Mouse (Mus musculus): ENCODE results near the gene Dld. TPM values are rescaled to one million over a fixed set of nuclear protein-coding genes. Genes with fewer than 3 reads are reported as not detected.

Dld gene
- polyA plus RNA-seq, 1 experiment from 2014 or later: 74.2 TPM

DNA sequence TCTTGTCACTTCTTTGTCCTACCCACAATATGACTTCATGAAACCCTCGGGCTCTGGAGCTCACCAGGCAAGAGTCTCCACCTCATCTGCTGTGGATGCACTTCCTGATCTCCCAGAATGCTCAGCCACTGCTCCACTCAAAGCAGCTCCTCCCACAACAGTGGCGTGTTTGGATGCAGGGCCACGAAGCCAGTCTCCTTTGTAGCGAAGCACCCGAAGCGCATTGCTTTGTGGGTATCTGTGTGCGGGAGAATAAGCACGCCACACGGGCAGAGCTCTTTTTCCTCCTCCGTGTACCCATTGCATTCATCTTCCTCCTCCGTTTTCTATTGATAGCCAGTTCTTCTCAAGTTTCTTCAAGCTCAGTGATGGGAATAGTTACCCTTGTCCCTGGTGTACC, 26.0 kb upstream of the Dld start:
- H3K36me3 ChIP-seq (ENCODE audit: control insufficient read depth, insufficient read depth): no peaks in the 10 kb centered on the region
- H3K4me1 ChIP-seq (ENCODE audit: control insufficient read depth, low read depth, low read length): no peaks in the 10 kb centered on the region; the same call in 1 of the 2 replicates
- no peaks in the 10 kb centered on the region for H3K27me3 ChIP-seq (ENCODE audit: control insufficient read depth, insufficient read depth, low read depth, low read length)
- H3K9ac ChIP-seq (ENCODE audit: low read depth, low read length): no peak overlapping the region
- H3K9me3 ChIP-seq (replicated peaks; ENCODE audit: control insufficient read depth, low read length): no peaks in the 10 kb centered on the region
- no peak overlapping the region for H3K4me3 ChIP-seq (ENCODE audit: low read depth, low read length)
- no peak for ATAC-seq (ENCODE audit: low read depth)
- no peak overlapping the region for H3K27ac ChIP-seq (ENCODE audit: low read length)
- H3K4me2 ChIP-seq (ENCODE audit: low read depth, low read length): no peak overlapping the region
- 63% methylated on average over 11 of the region's 11 CpGs for WGBS (ENCODE audit: insufficient replicate concordance)

DNA sequence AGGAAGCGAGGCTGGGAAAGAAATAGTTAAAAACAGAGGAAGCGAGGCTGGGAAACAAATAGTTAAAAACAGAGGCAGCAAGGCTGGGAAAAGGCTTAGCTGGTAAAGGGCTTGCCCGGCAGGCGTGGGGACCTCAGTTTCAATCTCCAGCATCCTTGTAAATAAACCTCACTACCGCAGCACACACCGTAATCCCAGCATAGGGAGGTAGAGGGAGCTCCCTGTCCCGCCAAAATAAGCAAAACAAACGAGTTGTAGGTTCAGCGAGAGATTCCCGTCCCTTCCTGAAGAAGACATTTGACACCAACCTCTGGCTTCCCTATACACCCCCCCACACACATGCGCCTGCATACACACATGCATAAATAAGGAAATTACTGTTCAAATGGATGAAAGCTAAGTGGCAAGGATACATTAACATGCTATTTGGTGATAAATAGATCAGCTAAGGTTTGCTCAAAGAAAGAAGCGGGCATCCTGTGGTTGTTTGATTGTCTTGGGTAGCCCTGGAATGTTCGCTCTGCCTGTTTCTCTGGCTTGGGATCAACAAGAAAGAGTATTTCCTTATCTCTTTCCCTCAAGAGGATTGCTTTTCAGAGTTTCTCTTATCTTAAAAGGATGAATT, 25.2 kb upstream of the Dld start:
- Histone ChIP-seq H3K36me3 (ENCODE audit: control insufficient read depth, insufficient read depth) (no peaks in the 10 kb centered on the region), H3K27me3 (ENCODE audit: control insufficient read depth, insufficient read depth, low read depth, low read length) (no peaks in the 10 kb centered on the region), H3K9me3 (replicated peaks; ENCODE audit: control insufficient read depth, low read length) (no peaks in the 10 kb centered on the region), H3K4me1 (ENCODE audit: control insufficient read depth, low read depth, low read length) (no peaks in the 10 kb centered on the region; the same call in 1 of the 2 replicates), H3K4me2 (ENCODE audit: low read depth, low read length) (no peak overlapping the region; the same call in 1 of the 2 replicates), H3K27ac (ENCODE audit: low read length) (no peak overlapping the region), H3K9ac (ENCODE audit: low read depth, low read length) (no peak overlapping the region), H3K4me3 (ENCODE audit: low read depth, low read length) (no peak overlapping the region)
- no peak for ATAC-seq (ENCODE audit: low read depth)
- 13% methylated on average over 13 of the region's 13 CpGs for WGBS (ENCODE audit: insufficient replicate concordance)

GRCm38 (mm10) chr12:31375283-31375615, 24.0 kb upstream of the Dld start:
- Histone ChIP-seq H3K9me3 (replicated peaks; ENCODE audit: control insufficient read depth, low read length) (no peaks in the 10 kb centered on the region), H3K36me3 (ENCODE audit: control insufficient read depth, insufficient read depth) (no peaks in the 10 kb centered on the region), H3K27ac (ENCODE audit: low read length) (no peak overlapping the region), H3K27me3 (ENCODE audit: control insufficient read depth, insufficient read depth, low read depth, low read length) (no peaks in the 10 kb centered on the region), H3K4me1 (ENCODE audit: control insufficient read depth, low read depth, low read length) (no peaks in the 10 kb centered on the region; the same call in 1 of the 2 replicates), H3K9ac (ENCODE audit: low read depth, low read length) (no peak overlapping the region), H3K4me3 (ENCODE audit: low read depth, low read length) (no peak overlapping the region), H3K4me2 (ENCODE audit: low read depth, low read length) (no peak overlapping the region)
- WGBS (ENCODE audit: insufficient replicate concordance): 59% methylated on average over 4 of the region's 4 CpGs
- no peak for ATAC-seq (ENCODE audit: low read depth)

DNA sequence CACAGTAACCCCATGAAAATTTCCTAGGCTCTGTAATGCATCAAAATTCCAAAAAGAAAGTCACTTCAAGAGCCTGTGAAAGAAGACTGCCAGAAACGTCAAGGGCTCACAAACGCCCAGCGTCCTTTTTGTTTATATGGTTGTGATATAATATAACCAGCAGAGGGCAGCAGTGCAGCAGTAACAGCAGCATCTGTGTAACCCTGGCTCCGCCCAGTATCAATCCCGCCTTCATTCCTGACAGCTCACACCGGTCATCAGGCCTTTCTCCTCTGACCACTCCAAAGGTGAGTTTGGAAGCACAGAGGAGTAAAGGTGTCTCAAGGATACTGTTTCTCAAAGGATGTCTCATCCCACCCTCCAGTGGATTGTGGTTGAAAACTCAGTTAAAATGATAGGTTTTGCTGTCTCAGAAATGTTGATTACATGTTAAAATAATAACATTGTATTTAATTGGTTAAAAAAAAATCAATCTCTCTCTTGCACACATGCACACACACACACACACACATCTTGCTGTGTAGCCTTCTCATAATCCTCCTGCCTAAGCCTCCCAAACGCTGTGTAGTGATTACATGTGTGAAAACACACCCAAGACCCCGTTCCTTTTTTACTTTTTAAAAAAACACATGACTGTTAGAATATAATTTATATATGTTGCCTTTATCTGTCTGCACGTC, 23.5 kb upstream of the Dld start:
- no peaks in the 10 kb centered on the region; the same call in 1 of the 2 replicates for H3K4me1 ChIP-seq (ENCODE audit: control insufficient read depth, low read depth, low read length)
- H3K27me3 ChIP-seq (ENCODE audit: control insufficient read depth, insufficient read depth, low read depth, low read length): no peaks in the 10 kb centered on the region
- no peaks in the 10 kb centered on the region for H3K36me3 ChIP-seq (ENCODE audit: control insufficient read depth, insufficient read depth)
- H3K4me2 ChIP-seq (ENCODE audit: low read depth, low read length): no peak overlapping the region
- no peak overlapping the region for H3K9ac ChIP-seq (ENCODE audit: low read depth, low read length)
- H3K9me3 ChIP-seq (replicated peaks; ENCODE audit: control insufficient read depth, low read length): no peaks in the 10 kb centered on the region
- no peak overlapping the region for H3K27ac ChIP-seq (ENCODE audit: low read length)
- 26% methylated on average over 9 of the region's 9 CpGs for WGBS (ENCODE audit: insufficient replicate concordance)
- no peak overlapping the region for H3K4me3 ChIP-seq (ENCODE audit: low read depth, low read length)
- no peak for ATAC-seq (ENCODE audit: low read depth)

- H3K9me3 ChIP-seq (replicated peaks; ENCODE audit: control insufficient read depth, low read length): no peaks in the 10 kb centered on the region
- no peak overlapping the region for H3K9ac ChIP-seq (ENCODE audit: low read depth, low read length)
- H3K27ac ChIP-seq (ENCODE audit: low read length): no peak overlapping the region
- no peaks in the 10 kb centered on the region for H3K27me3 ChIP-seq (ENCODE audit: control insufficient read depth, insufficient read depth, low read depth, low read length)
- H3K4me1 ChIP-seq (ENCODE audit: control insufficient read depth, low read depth, low read length): no peaks in the 10 kb centered on the region
- no peak overlapping the region for H3K4me3 ChIP-seq (ENCODE audit: low read depth, low read length)
- ATAC-seq (ENCODE audit: low read depth): no peak
- no peak overlapping the region for H3K4me2 ChIP-seq (ENCODE audit: low read depth, low read length)
- no peaks in the 10 kb centered on the region for H3K36me3 ChIP-seq (ENCODE audit: control insufficient read depth, insufficient read depth)
- WGBS (ENCODE audit: insufficient replicate concordance): 62% methylated on average over 7 of the region's 7 CpGs
These were observed 18.4 kb upstream of the Dld start for GRCm38 (mm10) chr12:31369656-31370055.

DNA sequence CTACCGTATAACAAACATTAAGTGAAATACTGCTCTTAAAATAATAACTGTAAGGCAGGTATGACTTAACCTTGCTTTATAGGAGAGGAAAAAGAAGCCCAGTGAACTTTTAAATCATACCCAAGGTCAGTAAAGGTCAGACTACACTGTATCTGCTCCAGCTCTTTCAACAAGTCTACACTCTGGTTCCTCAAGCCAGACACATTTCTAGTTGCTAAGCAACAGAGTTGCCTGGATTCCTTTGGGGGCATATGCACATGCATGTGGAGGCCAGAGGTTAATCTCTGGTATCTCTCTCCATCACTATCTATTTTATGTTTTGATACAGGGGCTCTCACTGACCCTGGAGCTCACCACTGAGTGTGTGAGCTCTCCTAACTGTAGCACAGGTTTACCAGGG, 17.9 kb upstream of the Dld start:
- Histone ChIP-seq H3K4me2 (ENCODE audit: low read depth, low read length) (no peak overlapping the region), H3K27me3 (ENCODE audit: control insufficient read depth, insufficient read depth, low read depth, low read length) (no peaks in the 10 kb centered on the region), H3K9me3 (replicated peaks; ENCODE audit: control insufficient read depth, low read length) (no peaks in the 10 kb centered on the region), H3K4me1 (ENCODE audit: control insufficient read depth, low read depth, low read length) (no peaks in the 10 kb centered on the region), H3K9ac (ENCODE audit: low read depth, low read length) (no peak overlapping the region), H3K4me3 (ENCODE audit: low read depth, low read length) (no peak overlapping the region), H3K27ac (ENCODE audit: low read length) (no peak overlapping the region), H3K36me3 (ENCODE audit: control insufficient read depth, insufficient read depth) (no peaks in the 10 kb centered on the region)
- 62% methylated on average over 1 of the region's 1 CpGs for WGBS (ENCODE audit: insufficient replicate concordance)
- ATAC-seq (ENCODE audit: low read depth): no peak

DNA sequence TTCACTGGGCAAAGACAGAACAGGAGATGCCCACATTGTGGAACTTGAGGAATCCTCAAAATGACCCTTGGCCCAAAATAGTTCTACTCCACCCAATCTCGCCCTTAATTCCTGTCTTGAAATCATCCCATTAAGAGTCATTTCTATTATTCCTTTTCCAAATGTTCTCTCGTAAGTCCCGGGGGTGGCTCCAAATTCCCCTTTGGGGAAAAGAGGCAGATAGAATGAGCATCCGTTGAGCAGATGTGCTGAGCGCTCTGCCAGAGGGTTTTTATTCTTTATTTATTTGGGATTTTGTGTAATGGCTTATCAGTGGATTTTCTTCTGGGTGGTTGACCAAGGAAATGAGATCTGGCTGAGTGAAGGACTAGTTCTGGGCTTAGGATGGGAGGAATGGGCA, 16.5 kb upstream of the Dld start:
- no peaks in the 10 kb centered on the region for H3K9me3 ChIP-seq (replicated peaks; ENCODE audit: control insufficient read depth, low read length)
- H3K4me1 ChIP-seq (ENCODE audit: control insufficient read depth, low read depth, low read length): no peaks in the 10 kb centered on the region
- no peaks in the 10 kb centered on the region for H3K27me3 ChIP-seq (ENCODE audit: control insufficient read depth, insufficient read depth, low read depth, low read length)
- no peaks in the 10 kb centered on the region for H3K36me3 ChIP-seq (ENCODE audit: control insufficient read depth, insufficient read depth)
- no peak overlapping the region for H3K27ac ChIP-seq (ENCODE audit: low read length)
- WGBS (ENCODE audit: insufficient replicate concordance): 69% methylated on average over 5 of the region's 5 CpGs
- H3K9ac ChIP-seq (ENCODE audit: low read depth, low read length): no peak overlapping the region
- H3K4me2 ChIP-seq (ENCODE audit: low read depth, low read length): no peak overlapping the region
- no peak for ATAC-seq (ENCODE audit: low read depth)
- H3K4me3 ChIP-seq (ENCODE audit: low read depth, low read length): no peak overlapping the region

GRCm38 (mm10) chr12:31366428-31366827, 15.2 kb upstream of the Dld start:
- Histone ChIP-seq H3K36me3 (ENCODE audit: control insufficient read depth, insufficient read depth) (no peaks in the 10 kb centered on the region), H3K9me3 (replicated peaks; ENCODE audit: control insufficient read depth, low read length) (no peaks in the 10 kb centered on the region), H3K4me3 (ENCODE audit: low read depth, low read length) (no peak overlapping the region), H3K27me3 (ENCODE audit: control insufficient read depth, insufficient read depth, low read depth, low read length) (no peaks in the 10 kb centered on the region), H3K9ac (ENCODE audit: low read depth, low read length) (no peak overlapping the region), H3K4me2 (ENCODE audit: low read depth, low read length) (no peak overlapping the region), H3K4me1 (ENCODE audit: control insufficient read depth, low read depth, low read length) (no peaks in the 10 kb centered on the region), H3K27ac (ENCODE audit: low read length) (no peak overlapping the region)
- no peak for ATAC-seq (ENCODE audit: low read depth)
- WGBS (ENCODE audit: insufficient replicate concordance): 64% methylated on average over 3 of the region's 3 CpGs

DNA sequence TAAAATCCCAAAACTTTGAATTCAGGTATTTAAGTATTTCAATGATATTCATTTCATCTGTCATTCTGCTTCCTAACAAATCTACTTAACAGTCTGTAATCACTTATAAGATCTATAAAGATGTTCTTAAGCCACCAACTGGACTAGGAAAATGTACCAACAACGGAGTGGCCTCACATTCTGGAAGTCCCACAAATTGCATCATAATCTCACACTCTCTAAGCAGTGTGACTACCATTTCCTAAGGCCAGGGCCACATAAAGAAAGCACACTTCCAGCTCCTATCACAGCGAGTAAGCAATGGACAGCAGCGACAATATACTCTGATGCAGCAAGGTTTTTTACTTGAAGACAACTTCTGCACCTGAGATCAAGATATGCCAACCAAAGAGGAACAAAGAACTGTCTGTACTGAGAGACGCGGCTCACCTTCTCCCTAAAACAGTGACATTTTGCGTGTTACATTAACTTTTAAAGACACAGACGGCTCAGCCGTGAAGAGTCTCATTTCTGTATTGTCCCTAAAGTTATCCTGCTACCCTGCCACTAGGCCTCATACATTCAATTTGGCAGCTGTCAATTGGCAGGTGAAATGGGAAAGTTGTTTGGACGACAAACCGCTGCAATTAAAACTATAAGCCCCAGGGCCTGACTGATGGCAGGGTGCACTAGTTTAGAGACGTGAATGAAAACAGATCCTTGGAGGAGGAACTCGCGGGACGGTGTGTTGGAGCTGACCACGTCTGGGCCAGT, 886 bp downstream of the Dld start:
- ATAC-seq (ENCODE audit: low read depth): no peak
- H3K36me3 ChIP-seq (ENCODE audit: control insufficient read depth, insufficient read depth): peaks cover 10% of the 10 kb centered on the region; the same call in 1 of the 2 replicates
- 13% methylated on average over 15 of the region's 15 CpGs for WGBS (ENCODE audit: insufficient replicate concordance)
- no peaks in the 10 kb centered on the region for H3K9me3 ChIP-seq (replicated peaks; ENCODE audit: control insufficient read depth, low read length)
- peak overlapping the region; percentile 94 for H3K9ac ChIP-seq (ENCODE audit: low read depth, low read length)
- H3K27ac ChIP-seq (ENCODE audit: low read length): peak overlapping the region; percentile 83; the same call in 1 of the 2 replicates
- H3K4me3 ChIP-seq (ENCODE audit: low read depth, low read length): peak overlapping the region; percentile 87
- H3K27me3 ChIP-seq (ENCODE audit: control insufficient read depth, insufficient read depth, low read depth, low read length): no peaks in the 10 kb centered on the region
- H3K4me2 ChIP-seq (ENCODE audit: low read depth, low read length): peak overlapping the region; percentile 57
- peaks cover 6% of the 10 kb centered on the region; the same call in 1 of the 2 replicates for H3K4me1 ChIP-seq (ENCODE audit: control insufficient read depth, low read depth, low read length)
